Mouse (Mus musculus) 3134 (cell line): ENCODE results near the gene Plce1.

Source experiments
- DNase-seq: peaks from one replicate; pipeline ENCODE4 v3.0.0-alpha.2; 2011; ENCODE audit warnings: low spot score; ENCODE audit not compliant: insufficient read length; ENCODE audit errors: extremely low read depth

Gene Plce1

DNA sequence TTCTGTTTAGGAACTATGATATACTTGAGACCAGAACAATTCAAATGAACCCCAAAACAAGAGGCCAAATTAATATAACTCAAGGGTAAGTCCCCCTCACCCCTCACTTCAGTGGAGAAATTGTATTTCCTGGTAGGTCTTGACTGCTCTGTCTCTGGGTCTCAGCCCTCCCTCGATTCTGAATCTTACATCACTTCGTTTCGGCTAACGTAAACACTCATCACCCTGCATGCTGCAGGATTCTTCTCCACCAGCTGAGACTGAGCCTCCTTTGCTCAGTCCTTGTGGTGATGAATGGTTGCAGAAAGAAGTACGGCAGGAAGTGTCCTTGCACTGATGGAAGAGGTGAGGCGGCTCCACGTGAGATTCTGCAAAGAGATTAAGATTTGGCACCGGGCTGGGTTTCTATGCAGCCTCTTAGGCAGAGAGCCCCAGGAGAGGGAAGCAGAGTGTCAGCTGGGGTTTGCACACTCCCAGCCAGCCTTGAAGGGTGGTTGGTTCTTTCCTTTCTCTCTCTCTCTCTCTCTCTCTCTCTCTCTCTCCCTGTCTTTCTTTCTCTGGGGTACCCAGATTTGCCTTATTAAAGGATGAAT lies 97.7 kb downstream of the Plce1 start:
- DNase-seq: no peak

DNA sequence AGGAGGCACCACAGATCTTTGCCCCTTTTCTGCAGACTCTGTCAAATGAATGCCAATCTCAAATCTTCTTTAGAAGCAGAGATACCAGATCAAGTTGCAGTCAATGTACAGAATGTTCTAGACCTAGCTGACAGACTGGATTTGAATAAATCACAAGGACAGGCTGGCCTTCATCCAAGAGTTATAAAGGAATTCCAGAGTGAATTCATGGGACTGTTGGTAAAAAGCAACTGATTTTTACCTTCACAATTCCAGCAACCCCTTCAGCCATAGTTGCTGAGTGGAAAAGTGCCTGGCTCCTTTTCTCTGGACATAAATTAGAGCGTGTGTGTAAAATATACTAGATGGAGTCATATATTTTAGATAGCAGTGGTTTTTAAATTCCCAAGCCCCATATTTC lies 102.0 kb downstream of the Plce1 start:
- DNase-seq: no peak

DNA sequence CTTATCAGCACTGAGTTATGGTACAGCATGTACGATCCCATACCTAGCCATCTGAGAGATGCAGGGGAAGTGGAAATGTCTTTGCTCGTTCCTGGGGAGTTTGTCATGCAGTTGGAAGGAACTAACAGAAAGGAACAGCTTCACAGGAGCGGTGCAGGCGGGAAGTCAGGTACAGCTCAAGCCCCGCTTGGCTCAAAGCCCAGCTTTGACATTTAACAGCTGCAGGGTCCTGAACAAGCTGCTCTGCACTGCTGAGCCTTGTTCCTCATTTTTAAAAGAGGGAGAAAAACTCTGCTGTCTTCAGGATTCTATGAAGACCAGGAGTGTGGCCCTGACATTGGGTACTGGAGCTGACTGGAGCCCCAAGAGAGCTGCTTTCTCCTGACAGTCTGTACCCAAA lies 106.7 kb downstream of the Plce1 start:
- no peak for DNase-seq

DNA sequence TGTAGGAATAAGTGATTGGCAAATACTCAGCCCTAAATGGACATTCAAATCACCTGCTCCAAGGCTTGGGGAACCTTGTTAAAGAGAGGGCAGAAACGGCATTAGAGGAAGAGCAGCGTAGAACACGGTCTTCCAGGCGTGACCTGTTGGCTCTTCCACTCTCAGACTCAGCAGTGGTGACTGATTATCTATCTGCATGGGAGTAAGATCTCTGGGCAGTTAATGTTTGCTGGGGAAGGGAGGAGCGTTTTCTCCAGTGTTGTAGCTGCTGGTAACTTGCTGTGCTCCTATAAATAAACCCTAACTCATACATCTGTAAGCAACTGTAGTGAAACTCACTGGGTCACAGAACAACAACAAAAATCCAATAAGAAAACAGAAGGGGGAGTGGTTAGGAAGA lies 108.6 kb downstream of the Plce1 start:
- DNase-seq: no peak

DNA sequence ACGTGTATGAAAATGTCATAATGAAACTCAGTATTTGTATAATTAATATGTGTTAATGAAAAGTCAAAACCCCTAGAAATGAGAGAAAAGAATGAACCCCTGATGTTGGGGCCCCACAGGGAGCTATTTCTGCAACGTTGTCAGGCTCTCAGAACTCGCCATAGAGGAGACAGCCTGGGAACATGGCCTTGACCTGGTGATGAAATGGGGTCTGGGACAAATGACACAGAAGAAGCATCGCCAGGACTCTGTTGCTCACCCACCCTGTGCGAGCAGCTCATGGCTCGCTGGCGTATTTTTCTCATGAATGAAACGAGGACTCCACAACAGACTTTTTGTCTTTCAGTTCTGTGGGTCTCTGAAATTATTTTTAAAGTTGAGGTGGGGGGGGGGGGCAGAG lies 109.0 kb downstream of the Plce1 start:
- no peak for DNase-seq

DNA sequence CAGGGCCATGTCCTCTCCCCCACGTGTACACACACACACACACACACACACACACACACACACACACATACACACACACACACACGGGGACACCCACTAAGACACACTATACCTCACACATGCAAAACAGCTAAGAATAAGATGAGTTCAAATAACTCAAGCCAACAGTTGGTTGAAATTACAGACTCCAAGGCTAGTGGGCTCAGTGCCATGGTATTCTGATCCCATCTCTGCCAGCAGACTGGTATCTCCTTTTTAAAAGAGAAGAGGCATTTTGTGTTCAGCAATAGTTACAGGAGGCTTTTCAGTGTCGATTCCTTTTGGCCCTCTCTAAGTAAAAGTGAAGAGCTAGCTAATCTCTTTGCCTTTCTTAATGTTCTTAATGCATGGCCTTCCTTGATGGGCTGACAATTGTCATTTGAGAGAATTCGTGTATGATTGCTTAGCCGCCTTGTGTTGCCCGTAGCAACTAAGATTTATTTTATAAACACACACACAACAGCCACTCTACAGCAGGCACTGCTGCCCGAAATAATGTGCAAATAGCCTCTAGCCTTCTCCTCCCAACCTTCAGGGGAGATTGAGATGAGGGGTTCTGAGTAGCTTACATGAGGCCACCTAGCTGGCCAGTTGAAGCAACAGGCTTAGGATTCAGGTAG lies 111.8 kb downstream of the Plce1 start:
- DNase-seq: peak; percentile 30

DNA sequence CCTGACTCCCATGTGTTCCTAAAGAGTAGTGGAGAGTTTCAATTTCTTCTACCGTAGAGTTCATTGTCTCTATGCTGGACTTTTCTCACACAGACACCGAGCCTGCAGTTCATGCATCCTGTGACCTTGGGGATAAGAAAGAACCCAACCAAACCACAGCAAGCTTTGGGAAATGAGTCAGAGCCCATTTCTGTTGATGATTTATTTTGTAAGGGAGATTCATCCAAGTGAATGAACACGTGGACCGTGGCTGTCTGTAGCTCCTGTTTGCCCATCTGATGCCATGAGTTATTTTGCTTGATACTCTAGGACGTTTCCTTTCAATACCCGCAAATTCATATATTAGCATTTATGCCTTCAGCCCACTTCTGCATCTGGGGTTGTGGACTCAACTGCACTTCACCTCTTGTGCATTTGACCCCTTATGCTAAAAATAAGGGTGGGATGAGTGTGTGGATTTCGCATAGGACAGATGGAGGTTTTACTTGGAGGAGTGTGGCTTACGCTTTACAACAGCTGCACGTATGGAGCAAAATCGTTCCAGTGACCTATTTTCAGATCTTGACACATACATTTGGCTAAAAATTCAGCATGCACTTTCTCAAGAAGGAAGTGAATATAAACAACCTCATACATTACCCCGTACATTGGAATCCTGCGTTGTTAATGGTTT lies 112.5 kb downstream of the Plce1 start:
- DNase-seq: peak; percentile 67

DNA sequence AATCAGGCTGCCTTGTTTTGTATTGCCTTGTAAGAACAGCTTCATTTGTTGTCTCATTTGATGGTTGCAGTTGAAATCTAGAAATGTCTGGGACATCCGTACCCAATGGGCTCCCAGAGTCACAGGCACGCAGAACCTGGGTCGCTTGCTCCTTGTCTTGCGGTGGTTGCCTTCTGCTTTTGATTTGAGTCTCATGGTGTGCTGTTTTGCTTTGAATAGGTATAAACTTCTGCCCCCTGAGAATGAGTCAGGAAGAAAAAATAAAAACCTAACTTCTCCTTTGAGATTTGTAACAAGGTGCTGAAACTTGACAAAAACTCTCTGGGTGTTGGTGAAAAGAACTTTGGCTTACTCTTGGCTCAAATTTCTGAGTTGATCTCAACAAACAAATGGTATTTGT lies 115.2 kb downstream of the Plce1 start:
- no peak for DNase-seq

DNA sequence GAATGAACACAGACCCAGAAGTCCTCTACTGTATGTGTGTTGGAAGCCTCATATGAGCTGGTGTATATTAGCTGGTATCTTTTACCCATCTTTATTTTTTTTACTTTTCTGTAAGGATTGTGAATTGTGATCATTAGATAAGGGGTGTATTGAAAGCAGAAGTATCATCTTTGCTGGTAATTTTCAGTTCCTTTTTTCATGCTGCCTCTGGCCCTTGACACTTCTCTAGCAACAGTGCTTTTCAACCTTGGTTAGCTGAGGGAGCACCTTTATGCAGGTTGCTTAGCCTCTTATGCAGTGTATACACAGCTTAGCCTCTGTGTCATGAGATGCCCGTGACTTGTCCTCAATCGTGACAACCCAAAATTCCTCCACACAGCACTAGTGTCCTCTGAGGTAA lies 116.5 kb downstream of the Plce1 start:
- no peak for DNase-seq

DNA sequence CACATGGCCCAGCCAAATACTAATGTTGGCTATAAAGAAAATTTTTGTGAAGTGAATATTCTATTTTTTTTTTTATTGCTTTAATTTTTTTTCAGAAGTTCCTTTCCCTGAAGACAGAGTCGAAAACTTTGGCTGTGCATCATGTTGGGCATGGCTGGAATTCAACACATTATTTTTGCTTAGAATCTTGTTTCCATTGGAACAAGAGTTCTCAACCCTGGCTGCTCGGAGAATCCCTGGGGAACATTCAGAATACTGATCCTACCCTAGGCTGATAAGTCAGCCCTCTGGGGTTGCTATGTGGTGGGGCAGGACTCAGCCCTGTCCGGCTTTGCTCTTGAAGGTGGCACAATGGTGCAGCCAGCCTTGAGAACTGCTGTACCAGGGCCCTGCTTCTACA lies 118.1 kb downstream of the Plce1 start:
- DNase-seq: no peak

DNA sequence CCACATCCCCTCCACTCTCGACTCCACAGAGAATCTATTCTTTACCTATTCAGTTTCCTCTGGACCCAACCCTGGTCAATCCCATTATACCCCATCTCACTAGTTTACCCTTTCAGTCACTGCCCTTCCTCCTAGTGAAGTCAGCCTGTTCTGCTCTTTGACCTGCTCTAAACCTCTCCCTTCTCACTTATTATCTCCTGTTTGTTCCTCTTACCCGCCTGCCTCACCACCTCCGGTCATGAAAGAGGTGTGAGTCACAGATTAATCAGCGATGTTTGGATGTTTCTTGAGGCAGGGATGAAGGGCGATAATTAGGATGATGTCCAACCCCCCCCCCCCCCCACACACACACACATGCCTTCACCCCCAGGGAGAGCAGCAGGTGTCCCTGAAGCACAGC lies 120.2 kb downstream of the Plce1 start:
- DNase-seq: peak; percentile 40

DNA sequence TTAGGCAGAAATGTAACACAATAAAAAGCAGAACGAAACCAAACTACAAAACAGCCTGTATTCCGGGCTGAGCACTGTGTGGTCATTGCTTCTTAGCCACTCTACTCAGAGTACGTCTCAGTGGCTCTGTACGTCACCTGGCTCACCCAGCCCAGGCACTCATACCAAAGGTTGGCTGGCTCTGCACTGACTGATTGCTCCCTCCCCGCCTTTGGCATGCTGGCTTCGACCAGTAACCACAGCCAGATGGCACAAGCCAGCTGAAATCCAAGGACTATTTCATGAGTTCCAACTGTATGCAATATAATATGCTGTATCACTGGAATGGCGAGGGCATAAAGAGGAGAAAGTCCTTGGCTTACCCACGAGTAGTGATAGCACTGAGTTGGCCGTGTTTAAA lies 121.9 kb downstream of the Plce1 start:
- peak; percentile 84 for DNase-seq

DNA sequence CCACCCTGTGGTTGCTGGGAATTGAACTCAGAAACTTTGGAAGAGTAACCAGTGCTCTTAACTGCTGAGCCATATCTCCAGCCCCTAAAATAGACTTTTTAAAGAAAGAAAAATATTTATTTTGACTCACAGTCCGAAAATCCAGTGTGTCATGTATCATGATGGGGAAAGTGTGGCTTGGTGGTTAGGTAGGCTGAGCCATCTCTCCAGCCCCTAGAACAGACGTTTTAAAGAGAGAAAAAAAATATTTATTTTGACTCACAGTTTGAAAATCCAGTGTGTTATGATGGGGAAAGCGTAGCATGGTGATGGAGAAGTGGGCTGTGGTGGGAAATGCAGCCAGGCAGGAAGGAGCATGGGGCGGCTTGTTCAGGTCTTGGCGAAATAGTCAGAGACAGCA lies 126.3 kb downstream of the Plce1 start:
- DNase-seq: peak; percentile 77

DNA sequence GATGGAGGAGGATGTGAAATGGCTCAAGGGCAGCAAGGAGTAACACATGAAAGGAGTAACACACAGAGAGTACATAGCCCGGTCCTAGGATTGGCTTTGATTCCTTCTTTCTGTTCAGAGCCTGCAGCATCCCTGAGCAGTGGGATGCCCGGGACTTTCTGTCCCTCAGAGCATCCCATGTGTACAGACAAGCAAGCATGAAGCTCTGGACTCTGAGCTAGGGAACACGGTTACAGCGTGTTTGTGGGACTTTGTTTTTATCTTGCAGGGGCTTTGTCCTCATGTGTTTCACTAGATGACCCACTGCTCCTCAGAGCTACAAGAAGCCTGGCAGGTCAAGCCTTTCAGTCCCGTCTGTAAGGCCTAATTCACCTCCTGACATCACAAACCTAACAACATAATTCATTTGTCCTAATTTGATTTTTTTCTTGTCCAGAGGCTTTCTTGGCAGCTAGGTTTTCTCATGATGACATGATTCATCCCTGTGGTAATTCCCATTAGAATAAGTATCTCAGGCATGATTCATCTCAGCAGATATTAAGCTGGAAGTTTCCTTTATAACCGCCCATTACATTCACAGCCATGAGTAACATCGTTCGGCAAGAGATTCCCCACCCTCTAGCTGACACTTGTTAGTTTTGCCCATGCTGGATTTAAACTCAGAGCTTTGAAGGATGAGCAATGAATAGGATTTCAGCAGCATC lies 128.2 kb downstream of the Plce1 start:
- DNase-seq: peak; percentile 73

DNA sequence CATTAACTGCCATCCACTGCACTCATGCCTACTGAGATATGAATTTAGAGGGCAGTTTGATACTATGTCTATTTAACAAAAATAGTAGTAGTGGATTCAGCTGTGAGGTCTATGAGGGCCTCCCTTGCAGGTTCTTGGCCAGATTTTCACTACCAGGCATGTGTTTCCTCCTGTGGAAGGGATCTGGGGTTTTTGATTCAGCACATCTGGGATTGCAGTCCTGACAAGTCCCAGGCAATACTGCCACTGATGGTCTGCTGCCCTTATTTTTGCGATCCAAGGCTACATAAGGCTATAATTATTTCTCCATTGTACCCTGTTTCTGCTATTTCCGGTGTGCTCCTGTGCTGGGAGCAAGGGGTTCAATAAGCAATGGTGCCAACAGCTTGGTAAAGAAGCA lies 129.4 kb downstream of the Plce1 start:
- DNase-seq: no peak

DNA sequence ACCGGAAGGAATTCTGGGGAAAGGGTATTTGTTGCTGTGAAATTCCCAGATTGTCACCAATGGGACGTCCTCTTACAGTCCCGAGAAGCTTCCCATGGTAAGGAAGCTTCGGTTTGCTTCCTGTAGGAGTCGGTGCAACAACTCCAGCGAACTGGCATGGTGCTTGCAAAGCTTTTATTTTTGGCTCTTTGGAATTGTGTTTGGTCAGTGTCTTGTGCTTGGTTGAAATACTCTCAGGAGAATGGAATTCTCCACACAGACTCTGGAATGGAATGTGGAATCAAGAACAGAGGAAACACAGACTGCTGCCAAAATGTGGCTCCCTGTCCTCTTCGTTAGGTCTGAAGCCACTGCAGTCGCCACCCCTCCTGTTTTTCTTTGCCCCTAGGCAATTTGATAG lies 129.9 kb downstream of the Plce1 start:
- peak; percentile 75 for DNase-seq

DNA sequence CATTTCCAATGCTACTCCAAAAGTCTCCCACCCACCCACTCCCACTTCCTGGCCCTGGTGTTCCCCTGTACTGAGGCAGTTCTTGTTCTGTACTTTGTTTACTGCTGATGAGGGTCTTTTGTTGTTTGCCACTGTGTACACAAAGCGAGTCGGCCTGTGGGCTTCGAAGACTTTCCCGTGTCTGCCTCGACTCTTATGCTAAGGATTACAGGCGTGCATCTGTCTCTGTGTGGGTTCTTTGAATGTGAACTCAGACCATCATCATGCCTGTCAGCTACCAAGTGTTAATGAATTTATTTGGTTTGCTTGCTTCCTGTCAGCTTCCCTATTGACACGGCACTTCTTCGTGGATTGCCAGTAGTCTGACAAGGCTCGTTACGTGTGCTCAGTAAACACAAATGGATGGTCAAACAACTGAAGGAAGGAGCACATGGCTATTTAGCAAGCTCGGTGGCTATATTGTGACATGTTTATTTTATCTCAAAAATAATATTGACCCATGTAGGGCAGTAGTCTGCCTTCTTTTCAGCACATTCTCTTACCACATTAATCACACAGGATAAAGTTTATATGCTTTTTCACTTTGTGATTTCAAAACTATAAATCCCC lies 133.3 kb downstream of the Plce1 start:
- DNase-seq: no peak

DNA sequence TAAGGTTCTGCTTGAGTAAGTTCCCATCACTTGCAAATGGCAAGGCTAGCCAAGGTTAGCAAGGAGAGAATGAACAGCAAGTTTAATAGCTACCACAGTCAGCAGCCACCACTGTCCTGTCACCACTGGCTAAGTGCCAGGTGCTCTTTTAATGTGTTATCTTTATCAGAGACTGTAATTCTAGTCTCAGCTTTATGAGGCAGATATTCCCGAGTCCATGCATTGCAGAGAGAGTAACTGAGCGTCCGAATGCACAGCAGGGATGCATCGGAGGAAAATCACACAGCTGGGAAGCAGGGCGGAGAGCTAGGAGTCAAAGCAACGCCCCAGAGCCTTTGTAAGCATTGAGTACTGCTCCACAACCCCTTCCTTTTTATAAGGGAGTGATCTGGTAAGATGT lies 134.4 kb downstream of the Plce1 start:
- DNase-seq: no peak

DNA sequence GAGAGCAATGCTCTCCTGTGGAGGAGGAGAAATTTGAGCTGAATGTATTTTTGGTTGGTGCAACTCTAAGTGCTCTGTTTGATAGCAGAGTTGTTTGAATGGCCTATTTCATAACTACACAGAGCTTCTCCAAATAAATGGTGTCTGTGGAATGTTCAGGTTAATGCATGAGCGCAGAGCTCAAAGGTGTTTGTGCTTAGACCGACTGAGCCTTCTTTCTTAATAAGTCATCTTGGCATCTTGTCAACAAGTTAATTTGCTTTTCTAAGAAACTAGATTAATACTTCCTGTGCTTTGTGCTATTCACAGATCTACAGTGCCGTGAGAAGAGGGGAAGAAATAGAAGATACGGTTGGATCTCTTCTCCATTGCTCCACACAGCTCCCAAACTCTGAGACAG lies 139.2 kb downstream of the Plce1 start:
- DNase-seq: no peak

DNA sequence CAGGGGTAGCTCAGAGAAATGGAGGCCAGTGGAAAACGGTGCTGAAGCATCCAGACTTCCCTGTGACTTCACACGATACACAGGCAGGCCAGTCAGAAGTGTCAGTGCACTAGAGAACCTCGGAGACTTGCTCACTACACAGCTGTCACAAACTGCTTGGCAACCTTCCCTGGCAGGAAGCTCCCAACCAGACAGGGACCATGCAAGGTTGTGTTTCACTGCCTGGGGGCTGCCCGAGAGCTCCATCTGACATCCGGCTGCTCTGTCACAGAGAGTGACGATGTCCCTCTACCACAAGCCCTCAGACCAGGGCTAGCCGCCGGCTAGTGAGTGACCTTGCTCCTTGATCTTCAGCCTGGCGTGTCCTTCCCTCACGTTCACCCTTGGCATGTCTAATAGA lies 140.6 kb downstream of the Plce1 start:
- DNase-seq: no peak

DNA sequence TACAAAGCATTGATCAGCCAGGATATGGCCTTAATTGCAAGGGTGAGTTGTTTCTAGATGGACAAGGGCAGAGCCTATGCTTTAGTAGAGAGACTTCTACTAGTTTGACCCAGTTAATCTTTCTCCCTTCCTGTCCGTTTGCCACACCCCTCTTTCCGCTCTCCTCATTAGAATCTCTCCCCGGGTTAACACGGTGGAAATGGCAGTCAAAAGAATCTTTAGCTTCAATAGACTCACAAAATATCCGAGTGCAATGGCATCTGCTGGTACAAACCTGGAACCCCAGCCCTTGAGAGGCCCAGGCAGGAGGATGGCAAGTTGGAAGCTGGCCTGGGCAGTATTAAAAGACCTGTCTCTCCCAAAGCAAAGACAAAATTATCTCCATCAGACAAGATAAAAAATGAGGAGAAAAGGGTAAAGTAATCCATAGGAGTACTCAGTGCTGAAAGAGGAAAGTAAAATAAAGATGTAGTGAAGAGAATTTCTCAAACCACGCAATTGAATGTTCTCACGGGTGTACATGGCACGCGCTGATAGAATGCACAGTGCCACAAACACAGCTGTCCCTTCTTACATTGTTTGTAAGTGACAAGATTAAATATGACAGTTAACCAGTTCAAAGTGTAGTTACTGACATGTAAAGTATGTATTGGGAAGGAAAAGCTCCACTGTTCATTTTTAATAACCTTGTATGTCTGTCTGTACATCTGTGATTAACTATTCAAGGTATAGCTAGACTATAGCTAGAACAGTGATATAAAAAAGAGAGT lies 145.5 kb downstream of the Plce1 start:
- DNase-seq: no peak
